Mouse (Mus musculus) regulatory T cell (primary cell): ENCODE data around the gene Myog.

Experiments used
- in situ Hi-C: fragments of 300-600 bp; cut with MboI, MseI; formaldehyde crosslinking; loops from one replicate; pipeline ENCODE4 v1.15.1; 2025; ENCODE audit warnings: high pct_unique_total_duplicates

Gene Myog

GRCm38 (mm10) chr1:134320691-134321301 lies 31.0 kb downstream of the Myog start:
- in situ Hi-C loops, result loop anchor here (10.0 kb wide), 1 partner anchor 276 kb away; no protein-coding TSS in a partner anchor

GRCm38 (mm10) chr1:134322591-134322990 lies 32.8 kb downstream of the Myog start:
- in situ Hi-C loops, result loop anchor here (10.0 kb wide), 1 partner anchor 278 kb away; no protein-coding TSS in a partner anchor

DNA sequence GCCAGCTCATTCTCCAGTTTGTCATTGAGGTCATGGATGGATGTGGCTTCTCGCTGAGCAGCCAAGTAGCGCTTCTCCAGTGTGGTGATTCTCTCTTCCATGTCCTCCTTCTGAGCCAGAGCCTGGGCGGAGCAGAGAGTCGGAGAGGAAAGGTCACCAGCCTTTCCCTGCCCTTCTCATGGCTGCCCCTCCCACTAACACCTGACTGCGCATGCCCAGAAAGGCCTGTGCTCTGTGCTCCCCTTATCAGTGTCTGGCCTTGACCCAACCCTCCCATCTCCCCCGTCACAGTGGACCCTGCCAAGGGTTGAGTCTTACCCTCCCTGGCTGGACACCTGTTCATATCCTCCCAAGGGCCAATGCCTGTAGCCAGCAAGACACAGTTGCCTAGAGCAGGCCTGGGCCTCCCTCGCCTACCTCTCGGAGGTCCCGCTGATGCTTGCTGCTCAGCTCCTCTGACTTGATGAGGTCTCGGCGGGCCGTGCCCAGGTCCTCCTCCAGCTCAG lies 37.1 kb downstream of the Myog start:
- in situ Hi-C loops, result loop anchor here (10.0 kb wide), 1 partner anchor 282 kb away; no protein-coding TSS in a partner anchor

DNA sequence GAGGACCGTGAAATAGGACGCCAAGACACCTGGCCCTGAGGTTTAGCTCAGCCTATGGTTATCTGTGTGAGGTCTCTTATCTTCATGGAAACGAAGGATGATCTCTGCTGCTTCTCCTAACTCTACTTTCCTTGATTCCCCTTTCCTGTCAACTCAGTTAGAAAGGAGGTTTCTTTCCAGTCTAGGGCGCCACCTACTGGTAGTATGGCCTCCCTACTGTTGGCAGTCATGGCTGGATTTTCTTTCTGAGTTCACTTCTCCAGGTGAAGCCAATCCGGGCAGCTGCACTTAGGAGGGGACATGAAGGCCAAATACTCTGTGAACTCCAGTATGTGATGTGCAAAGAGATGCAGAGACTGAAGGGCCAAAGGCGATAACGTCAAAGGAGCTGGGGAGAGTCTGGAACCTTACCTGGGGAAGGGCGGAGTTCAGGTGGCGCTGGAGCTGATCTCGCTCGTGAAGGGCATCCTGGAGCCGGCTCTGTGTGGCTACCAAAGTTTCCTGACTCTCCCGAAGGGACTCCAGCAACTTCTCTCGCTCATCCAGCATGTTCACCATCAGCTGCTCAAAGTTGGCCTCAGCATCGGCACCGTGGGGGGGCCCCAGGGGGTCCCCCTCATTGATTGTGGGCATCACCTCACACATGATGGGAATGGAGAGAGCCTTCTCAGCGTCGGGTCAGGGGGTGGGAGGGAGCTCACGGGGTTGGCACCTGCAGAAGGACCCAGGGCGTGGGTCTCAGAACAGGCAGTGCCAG lies 42.3 kb downstream of the Myog start:
- in situ Hi-C loops, result no loop called here

DNA sequence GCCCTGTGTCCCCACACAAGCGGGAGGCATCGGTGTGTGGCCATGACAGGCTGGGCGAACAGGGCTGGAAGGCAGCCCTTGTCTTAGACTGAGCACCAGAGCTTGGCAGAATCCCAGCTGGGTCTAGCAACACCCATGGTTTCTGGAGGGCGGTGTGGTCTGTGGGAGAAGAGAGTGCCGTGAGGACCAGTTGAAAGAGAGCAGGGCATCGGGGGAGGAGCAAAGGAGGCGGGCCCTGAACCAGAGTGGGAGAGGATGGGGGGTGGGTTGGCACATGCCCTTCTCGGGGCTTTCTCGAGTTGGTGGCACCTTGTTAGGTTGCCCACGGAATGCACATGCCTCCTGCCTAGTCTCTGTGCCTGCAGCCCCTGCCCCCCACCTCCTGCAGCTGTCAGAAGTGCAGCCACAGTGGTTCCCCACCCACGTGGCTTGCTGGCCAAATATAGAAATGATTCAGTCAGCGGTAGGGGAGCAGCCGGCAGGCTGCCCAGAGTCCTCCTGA lies 43.0 kb downstream of the Myog start, which contains the start of gene Ppfia4:
Gene Ppfia4 (minus strand): TSS at position 159 of the 502 bp plus-strand sequence.
- in situ Hi-C loops, result no loop called here

GRCm38 (mm10) chr1:134333371-134334110 lies 43.8 kb downstream of the Myog start:
- in situ Hi-C loops, result no loop called here

DNA sequence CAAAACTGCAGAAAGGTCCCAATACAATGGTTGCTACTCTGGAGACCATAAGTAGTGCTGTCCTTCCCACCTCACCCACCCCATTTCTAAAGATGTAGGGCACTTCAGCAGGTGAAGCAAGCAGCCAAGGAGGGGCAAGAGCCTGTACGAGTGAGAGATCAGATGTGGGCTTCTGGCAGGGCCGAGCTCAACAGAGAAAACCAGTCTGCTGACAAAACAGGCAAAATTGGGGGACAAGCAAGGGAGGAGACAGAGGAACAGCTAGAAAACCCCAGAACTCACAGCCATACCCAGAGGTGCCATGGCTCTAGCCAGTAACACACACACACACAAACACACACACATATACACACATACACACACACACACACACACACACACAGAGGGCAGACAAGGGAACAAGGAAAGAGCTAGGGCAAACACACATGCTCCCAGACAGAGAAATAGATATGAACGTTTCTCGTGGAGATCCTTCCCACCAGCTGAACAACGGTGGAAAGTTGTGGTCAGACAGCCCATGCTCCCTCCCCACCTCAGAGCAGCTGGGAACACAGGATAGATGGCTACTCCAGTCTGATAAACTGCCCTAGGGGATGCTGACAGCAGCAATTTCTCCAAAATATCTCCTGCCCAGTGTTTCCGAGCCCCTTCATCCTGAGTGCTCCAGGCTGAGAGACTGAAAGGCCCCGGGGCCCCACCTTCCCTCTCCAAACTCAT lies 44.5 kb downstream of the Myog start:
- in situ Hi-C loops, result no loop called here

DNA sequence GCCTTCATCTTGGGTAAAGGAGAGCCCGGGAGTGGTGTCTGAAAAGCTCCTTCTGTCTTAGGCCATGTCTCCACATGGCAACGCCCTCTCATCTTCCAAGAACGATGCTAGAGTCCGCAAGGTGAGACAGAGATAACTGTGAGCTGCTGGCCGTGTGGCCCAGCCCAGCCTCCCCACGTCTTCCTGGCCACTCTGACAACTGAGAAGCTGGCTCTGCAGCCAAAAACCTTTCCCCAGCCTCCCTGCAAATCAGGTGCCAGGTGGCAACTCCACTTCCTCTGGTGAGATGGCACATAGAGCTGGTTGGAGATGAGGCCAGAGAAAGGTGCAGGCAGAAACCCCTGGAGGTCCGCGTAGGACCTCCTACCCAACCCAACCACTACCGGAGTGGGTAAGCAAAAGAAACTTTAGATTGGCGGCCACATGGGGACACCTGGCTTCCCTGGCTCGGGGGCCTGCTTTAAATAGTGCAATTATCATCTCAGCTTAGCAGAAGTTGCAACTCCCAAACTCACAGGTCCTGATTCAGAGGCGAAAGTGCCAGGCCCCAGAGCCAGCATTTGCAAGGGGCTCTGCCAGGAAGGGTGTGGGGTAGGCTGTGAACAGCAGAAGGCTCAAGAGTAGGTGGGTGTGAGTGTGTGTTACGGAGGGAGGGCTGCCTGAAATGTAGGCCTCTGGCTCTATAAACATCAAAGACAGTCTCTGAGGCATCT lies 45.6 kb downstream of the Myog start:
- in situ Hi-C loops, result no loop called here

GRCm38 (mm10) chr1:134335924-134336810 lies 46.4 kb downstream of the Myog start:
- in situ Hi-C loops, result no loop called here

GRCm38 (mm10) chr1:134336958-134337710 lies 47.3 kb downstream of the Myog start:
- in situ Hi-C loops, result no loop called here

DNA sequence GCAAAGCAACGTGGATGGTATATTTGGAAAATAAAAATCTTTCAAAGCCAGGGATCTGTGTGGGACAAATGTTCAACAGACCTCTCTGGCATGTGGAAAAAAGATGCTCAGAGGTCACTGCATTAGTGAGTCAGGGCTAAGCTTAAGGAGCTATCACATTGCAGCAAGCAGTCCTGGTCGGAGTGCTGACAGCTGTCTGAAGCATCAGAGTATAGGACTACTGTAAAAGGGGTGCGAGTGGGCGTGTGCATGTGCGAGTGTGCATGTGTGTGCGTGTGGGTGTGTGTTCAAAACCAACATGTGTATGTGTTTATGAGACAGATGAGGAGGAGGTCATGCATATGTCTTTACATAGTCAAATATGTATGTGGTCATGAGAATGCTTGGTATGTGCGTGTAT lies 49.4 kb downstream of the Myog start:
- in situ Hi-C loops, result no loop called here

DNA sequence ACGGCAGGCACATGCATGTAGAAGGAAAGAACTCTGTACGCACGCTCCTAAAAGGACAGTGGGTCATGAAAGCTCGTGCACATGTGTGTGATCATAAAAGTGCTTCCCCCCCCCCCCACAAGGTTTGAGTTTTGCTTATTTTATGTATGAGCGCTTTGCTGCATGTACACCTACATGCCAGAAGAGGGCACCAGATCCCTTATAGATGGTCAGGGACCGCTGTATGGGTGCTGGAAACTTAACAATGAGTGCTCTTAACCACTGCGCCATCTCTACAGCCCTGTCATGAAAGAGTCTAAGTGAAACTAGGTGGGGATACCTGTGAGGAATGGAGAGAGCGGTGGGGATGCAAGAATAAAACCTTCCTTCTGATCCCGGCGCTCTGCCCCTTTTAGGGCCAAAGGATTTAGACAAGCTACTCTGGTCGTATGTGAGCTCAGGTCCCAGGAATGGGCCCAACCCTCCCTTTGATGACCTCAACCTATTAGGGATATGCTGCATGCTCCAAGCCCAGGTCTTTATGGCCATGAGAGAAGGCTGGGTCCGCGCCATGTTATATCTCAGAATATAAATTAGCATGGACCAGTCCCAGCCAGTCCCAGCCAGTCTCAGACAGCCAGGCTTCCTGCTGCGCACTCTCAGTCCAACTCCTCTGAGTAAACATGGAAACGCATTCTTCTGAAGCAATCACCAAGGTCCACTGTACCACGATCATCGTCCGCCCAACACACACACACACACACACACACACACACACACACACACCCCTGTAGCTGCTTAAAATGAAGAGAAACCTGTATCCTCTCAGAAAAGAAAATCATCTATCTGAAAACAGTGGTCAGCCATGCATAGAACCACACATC lies 50.2 kb downstream of the Myog start:
- in situ Hi-C loops, result no loop called here

DNA sequence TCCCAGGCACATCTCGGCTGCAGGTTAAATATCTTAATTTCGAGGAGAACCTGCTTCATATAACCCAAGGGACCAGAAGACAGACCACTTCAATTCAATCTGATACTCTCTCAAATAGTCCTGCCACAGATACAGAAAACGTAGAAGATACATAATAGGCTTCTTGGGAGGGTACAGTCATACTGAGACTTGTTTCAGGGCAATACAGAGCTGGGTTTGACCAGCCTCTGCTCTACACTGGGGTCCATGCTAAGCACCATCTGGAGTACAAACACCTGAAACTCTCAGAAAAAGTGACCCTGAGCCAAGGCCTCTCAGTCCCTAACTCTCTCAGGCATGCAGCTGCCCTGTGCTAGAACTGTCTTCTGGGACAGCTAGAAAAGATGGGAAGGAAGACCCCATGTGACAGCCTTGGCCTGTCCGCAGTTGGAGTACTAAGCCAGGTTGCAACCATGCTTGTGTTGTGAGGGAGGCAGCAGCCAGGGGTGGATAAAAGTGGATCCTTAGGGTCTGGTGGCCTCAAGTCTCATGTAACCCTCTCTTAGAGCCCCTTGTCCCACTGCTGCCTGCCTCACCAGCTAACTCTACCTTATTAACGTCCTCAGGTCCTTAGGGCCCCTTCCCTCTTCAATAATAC lies 52.0 kb downstream of the Myog start:
- in situ Hi-C loops, result no loop called here
